Mouse (Mus musculus) brain, embryonic 14.5 days (tissue): ENCODE results near the gene Eml5. TPM values are rescaled to one million over a fixed set of nuclear protein-coding genes. Genes with fewer than 3 reads are reported as not detected.

Source experiments
- DNase-seq: peaks from one replicate; pipeline ENCODE4 v3.0.0-alpha.2; 2011; ENCODE audit warnings: low read depth
- CTCF ChIP-seq: fragments of 200-500 bp; IDR thresholded peaks from 2 replicates; pipeline ENCODE4 v1.5.1; 2012; ENCODE audit warnings: inconsistent platforms, mild to moderate bottlenecking, moderate library complexity, borderline replicate concordance; ENCODE audit not compliant: insufficient read depth, insufficient read length; ENCODE audit errors: extremely low read depth
- POLR2A ChIP-seq: fragments of 200-500 bp; IDR thresholded peaks from 2 replicates; pipeline ENCODE4 v1.6.1; 2012; ENCODE audit warnings: mild to moderate bottlenecking, inconsistent platforms, borderline replicate concordance; ENCODE audit not compliant: poor library complexity, insufficient read depth, insufficient read length, severe bottlenecking; ENCODE audit errors: extremely low read depth
- polyA plus RNA-seq: library from polyadenylated mRNA; depleted of rRNA; stranded (reverse); fragments of >200 nt; gene quantifications from 2 replicates; pipeline ENCODE4 v1.2.3, GENCODE M21; 2012

The Eml5 gene
- polyA plus RNA-seq, 1 experiment = 71.3 TPM

DNA sequence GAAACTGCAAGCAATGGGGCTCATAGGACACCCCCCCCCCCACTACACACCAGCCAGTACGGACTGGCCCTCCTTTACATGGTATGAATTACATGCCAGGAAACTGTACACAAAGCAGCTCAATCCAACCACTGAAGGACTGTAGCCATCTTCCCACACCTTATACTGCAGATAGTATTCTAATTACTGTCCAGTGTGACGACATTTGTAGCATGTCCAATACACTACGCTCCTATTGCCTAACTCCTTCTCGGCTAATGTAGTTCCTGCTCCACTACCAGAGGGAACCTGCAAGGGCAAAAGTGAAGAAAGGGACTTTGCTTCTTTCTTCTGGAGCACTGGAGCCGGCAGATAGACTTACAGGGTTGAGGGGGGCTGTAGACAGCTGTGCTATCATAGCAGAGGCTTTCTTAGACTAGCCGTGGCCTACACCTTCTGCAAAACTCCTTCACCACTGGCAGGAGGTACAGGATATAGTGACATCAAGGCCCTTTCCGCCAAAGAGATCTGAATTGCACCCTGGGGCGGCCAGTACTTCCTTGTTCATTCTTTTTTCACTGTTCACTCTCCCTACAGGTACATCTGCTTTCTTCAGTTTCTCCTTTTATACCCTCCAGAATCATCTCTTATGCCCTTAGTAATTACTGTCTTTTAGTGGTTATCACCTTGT is 68.2 kb downstream of the Eml5 start:
- TF ChIP-seq POLR2A = no peak
- TF ChIP-seq CTCF = no peak

DNA sequence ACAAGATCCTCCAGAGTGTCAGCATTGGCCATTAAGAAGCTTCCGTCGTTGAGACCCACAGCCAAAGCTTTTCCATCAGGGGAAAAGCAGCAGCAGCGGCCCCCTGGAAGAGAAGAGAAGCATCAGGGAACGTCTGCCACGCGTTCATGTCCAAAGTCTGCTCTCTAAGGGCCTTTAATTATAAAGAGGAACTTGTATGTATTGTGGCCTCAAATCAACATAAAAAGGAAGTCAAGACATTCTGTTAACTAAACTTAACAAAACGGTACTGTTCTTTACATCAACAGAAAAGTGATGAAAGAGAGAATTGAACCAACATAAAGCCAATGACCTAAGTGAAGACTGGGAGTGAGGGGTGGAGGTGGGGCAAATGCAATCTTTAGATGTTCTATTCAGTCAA is 70.2 kb downstream of the Eml5 start:
- DNase-seq = no peak
- TF ChIP-seq CTCF (no peak), POLR2A (no peak)

More for the DNA sequence above, 68.2 kb downstream of the Eml5 start:
- DNase-seq = no peak

DNA sequence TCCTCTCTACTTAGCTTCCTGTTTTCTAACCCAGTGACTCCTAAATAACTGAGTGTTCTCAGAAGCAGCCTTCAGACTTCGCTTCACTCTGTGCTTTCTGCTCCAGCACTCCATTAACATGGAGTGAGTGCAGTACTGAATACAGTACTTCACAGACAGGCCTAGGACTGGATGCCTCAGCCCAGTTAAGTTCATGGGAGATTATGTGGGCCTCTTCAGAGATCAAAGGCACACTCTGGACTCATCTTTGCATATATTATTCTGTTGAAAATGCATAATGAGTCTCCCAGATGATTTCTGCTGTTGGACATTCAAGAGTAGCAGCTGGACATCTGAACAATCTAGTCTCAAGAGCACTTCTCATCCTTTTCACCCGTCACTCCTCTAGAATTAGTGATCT is 80.5 kb downstream of the Eml5 start:
- peak; percentile 66 for DNase-seq
- no peak for TF ChIP-seq CTCF
- no peak for TF ChIP-seq POLR2A

DNA sequence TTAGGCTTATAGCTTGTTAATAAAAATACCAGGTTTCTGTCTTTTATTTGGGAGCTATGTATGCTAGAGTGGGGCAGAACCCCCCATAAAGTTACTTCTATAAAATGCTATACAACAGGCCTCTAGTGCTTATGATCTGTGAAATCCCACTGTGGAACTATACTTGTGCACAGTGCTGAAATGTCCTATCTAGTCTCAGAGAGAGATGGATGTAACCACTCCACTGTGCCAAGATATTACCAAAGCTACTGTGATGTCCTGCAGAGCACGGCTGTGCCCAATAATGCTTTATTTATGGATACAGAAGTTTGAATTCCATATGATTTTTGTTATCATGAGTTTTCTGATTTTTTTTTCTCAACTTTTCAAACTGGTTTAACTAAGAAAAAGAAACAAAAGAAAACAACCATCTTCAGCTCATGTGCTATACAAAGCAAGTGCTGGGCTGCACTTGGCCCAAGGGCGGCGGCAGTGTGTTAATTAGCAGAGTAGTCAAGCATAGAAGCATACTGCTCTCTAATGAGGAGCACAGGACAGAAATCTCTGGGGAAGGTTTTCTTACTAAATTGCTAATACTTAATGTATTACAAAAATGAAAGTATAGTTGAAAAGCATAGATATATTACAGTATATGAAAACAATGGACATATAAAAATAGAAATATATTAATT is 97.1 kb downstream of the Eml5 start:
- DNase-seq = peak; percentile 69
- TF ChIP-seq POLR2A (no peak), CTCF (no peak)

DNA sequence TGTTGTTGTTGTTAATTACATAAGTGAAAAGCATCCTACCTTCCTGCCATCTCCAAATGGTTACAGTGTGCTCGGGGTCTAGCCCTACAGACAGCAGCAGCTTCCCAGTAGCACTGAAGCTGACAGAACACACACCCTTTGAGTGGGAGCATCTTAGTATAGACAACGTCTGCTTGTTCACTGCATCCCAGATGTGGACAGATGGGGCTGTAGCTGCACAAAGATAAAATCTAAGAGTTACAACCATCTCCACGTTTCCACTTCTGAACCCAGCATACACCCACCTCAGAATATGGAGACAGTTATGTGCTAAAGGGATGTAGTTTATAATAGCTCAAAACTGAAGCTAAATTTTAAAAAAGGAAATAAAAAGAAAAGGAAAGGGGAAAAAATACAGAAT is 99.0 kb downstream of the Eml5 start:
- no peak for TF ChIP-seq CTCF
- TF ChIP-seq POLR2A = no peak
- no peak for DNase-seq

DNA sequence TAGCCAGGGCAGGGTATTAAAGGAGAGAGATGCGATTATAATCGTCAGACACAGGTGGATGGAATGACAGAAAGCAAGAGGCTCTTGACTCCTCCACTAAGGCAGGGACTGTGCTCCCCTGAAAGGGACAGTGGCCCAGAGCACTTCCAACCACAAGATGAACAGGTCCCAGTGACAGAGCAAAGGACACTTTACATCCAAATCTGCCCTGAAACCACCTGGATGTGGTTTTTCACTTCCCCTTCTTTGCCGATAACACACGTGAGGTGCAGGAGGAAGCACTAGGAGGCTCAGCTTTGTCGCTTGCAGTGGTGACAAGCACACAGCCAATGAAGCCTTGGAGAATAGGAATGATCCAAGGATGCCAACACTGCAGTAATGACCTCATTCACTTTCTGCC is 101.0 kb downstream of the Eml5 start:
- no peak for TF ChIP-seq CTCF
- no peak for DNase-seq

DNA sequence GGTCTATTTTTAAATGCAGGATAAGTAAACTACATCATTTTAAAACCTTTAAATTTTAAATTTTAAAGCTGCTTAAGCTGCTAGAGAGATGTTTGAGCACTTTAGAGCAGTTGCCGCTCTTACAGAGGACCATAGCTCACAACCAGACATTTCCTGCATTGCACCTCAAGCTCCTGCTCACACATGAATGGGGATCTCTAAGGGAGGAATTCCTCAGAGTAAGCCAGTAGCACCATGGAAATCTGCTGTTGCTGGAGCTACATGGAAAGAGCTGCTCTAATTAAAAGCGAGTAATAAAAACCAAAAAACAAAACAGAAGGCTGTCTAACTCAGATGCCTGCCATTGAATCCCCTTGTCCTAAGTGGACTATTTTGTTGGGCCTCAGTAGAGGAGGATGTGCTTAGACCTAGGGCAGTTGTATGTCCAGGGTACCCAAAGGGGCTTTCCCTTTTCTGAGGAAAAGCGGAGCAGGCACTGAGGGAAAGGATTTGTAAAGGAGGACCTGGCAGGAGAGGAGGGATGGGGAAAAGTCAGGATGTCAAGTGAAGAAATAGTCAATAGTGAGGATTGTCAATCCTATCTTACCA is 105.5 kb downstream of the Eml5 start:
- peak; percentile 50 for DNase-seq
- TF ChIP-seq CTCF = no peak
- no peak for TF ChIP-seq POLR2A

DNA sequence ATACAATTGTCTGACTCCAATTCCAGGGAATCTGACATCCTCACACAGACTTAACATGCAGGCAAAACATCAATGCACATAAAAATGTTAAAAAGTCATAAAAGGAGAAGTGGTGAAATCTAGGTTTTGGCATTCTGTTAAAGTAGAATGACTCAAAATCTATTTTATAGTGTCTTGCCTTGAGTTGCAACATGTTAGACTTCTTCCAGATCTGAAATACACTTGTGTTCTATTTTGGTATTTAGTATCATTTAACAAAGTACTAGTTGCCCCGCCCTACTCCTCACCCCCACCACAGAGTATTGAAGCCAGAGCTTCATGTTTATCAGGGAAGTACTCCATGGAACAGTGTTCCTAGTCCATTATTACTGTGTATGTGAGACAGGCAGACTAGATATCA is 117.0 kb downstream of the Eml5 start:
- TF ChIP-seq CTCF (no peak), POLR2A (no peak)
- DNase-seq = no peak

DNA sequence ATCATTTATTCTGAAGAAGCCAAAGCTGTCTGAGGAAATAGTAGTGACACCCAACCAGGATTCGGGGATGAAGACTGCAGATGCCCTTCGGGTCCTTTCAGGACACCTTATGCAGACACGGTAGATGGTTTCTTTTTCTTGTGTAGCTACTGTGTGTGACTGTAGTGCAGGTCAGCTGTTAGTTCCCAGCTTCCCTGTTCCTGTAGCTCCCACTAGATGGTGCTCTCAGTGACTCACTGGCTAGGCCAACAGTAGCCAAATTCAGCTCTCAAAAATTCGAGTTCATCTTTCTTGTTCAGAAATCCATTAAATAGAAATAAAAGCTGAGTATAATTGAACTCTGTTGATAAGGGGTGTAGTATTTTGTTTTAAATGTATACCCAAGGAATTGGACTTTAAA is 122.1 kb downstream of the Eml5 start:
- DNase-seq = peak; percentile 58
- TF ChIP-seq POLR2A = no peak
- TF ChIP-seq CTCF = peak; percentile 64; the same call in 1 of the 2 replicates

DNA sequence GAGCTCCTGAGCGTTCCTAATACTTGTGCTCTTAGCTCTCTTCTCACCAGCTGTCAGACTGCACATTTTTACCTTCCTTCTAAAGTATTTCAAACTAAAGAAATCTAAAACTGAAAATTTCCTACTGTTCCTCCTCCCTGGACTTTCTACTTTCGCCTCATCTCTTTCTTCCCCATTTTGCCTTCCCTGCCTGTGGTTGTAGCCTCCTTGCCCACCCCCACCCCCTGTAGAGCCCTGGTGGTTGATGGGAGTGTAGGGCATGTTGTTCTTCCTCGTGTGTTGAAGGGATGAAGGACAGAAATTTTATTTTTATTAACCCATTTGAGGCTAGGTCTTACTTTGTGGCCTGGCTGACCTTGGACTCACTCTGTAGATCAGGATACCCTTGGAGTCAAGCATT is 123.8 kb downstream of the Eml5 start:
- DNase-seq = no peak
- TF ChIP-seq POLR2A (no peak), CTCF (no peak)

DNA sequence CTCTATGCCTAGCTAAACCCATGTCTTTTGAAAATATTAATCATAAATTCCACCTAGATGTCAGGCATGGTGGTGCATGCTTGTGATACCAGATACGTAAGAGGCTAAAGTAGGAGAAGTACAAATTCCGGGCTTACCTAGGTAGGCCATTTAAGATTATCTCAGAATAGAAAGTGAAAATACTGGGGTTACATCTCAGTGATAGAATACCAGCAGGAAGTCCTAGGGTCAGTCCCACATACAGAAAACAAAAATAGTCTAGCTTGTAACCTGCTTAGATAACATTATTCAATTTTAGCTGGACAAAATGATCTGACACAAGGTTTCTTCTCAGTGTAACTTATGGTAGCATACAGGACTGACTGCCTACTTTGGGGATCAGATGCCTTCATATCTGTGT is 135.0 kb downstream of the Eml5 start:
- no peak for DNase-seq
- no peak for TF ChIP-seq POLR2A
- TF ChIP-seq CTCF = no peak

DNA sequence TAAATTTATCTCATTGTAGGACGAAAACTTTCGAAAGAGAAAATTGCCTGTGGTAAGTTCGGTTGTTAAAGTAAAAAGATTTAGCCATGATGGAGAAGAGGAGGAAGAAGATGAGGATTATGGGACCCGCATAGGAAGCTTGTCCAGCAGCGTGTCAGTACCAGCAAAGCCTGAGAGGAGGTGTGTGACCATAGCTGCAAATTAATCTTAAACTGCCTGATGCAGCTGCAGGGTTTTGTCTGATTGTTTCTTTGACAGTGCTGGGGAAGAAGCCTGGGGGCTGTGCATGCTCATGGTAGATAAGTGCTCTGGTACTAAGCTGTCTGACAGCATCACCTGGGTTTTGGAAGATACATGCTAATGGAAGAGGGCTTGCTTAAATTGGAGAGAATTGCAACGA is 141.6 kb downstream of the Eml5 start:
- TF ChIP-seq POLR2A (no peak), CTCF (no peak)
- DNase-seq = no peak
